Mouse (Mus musculus): ENCODE measurements at regions not wholly inside any gene's neighbourhood (a gene's known extent, or its start where the extent isn't known, plus 50 kb on each side); places are given as distances from the start of the nearest gene placed in this dataset.

GRCm38 (mm10) chr6:31222024-31222579 lies 176.4 kb upstream of the Mkln1 start:
- TF ChIP-seq CTCF (IDR thresholded peaks at IDR 0.05; ENCODE audit: low read depth, low read length) (no peak), POLR2A (IDR thresholded peaks at IDR 0.05; ENCODE audit: insufficient read depth, low read length) (no peak), EP300 (IDR thresholded peaks at IDR 0.05; ENCODE audit: insufficient read depth, low read depth, low read length) (no peak)
